Mouse (Mus musculus) limb, embryonic 15.5 days (tissue): ENCODE results near the gene Zcchc9. TPM values are rescaled to one million over a fixed set of nuclear protein-coding genes. Genes with fewer than 3 reads are reported as not detected.

Source experiments
- ATAC-seq: fragments of 200-750 bp; cut with Nextera tagmentation; 2 replicates; pipeline ENCODE4 v1.8.0; 2017; ENCODE audit warnings: low read depth, moderate TSS enrichment; ENCODE audit not compliant: insufficient number of reproducible peaks, low FRiP score, low TSS enrichment
- H3K27ac ChIP-seq: fragments of 300-500 bp; sonication (generic); 2 replicates; pipeline ENCODE4 v1.5.1; 2015; ENCODE audit warnings: moderate library complexity, mild to moderate bottlenecking, inconsistent platforms
- H3K27me3 ChIP-seq: fragments of 300-500 bp; sonication (generic); 2 replicates; pipeline ENCODE4 v1.6.1; 2015; ENCODE audit warnings: inconsistent platforms
- H3K36me3 ChIP-seq: fragments of 300-500 bp; sonication (generic); 2 replicates; pipeline ENCODE4 v1.6.1; 2015; ENCODE audit warnings: inconsistent platforms
- H3K4me1 ChIP-seq: fragments of 300-500 bp; sonication (generic); 2 replicates; pipeline ENCODE4 v1.6.1; 2015; ENCODE audit warnings: inconsistent platforms
- H3K4me2 ChIP-seq: fragments of 300-500 bp; sonication (generic); 2 replicates; pipeline ENCODE4 v1.6.1; 2015; ENCODE audit warnings: mild to moderate bottlenecking, inconsistent platforms
- H3K4me3 ChIP-seq: fragments of 300-500 bp; sonication (generic); 2 replicates; pipeline ENCODE4 v1.5.1; 2015; ENCODE audit warnings: mild to moderate bottlenecking, inconsistent platforms
- H3K9ac ChIP-seq: fragments of 300-500 bp; sonication (generic); 2 replicates; pipeline ENCODE4 v1.6.1; 2015; ENCODE audit warnings: inconsistent platforms
- H3K9me3 ChIP-seq: fragments of 300-500 bp; sonication (generic); 2 replicates; pipeline ENCODE4 v1.6.1; 2016; ENCODE audit warnings: inconsistent platforms
- WGBS: fragments of 180-500 bp; shearing (Covaris S2); methylation state at CpG from one replicate; pipeline ENCODE4 v1.1.7; 2015; 5-methylcytosine and 5-hydroxymethylcytosine counted together
- polyA plus RNA-seq: library from polyadenylated mRNA; unstranded; fragments of >200 nt; fragmentation: Nextera tagmentation; extraction: Ambion mirVana; gene quantifications from 2 replicates; pipeline ENCODE4 v1.2.1, GENCODE M21; 2015

Gene Zcchc9
- polyA plus RNA-seq = 30.8 and 34.1 TPM in 2 replicates

- Histone ChIP-seq H3K27me3 (no peaks in the 10 kb centered on the region), H3K4me2 (peak within 1 kb of the TSS; percentile 57), H3K36me3 (peaks cover 17% of the 10 kb centered on the region), H3K4me1 (peaks cover 4% of the 10 kb centered on the region), H3K9ac (peak within 1 kb of the TSS; percentile 99), H3K4me3 (peak within 1 kb of the TSS; percentile 98), H3K27ac (peak within 1 kb of the TSS; percentile 94), H3K9me3 (no peaks in the 10 kb centered on the region)
- WGBS = under 1% methylated on average over 50 of the region's 50 CpGs
- ATAC-seq = peak; percentile 92
Measured at GRCm38 (mm10) chr13:91807155-91807839, at the start of gene Zcchc9. Zcchc9 (minus strand) TSS chr13:91807705.

GRCm38 (mm10) chr13:91854412-91854811 lies 46.9 kb upstream of the Zcchc9 start:
- H3K9me3 ChIP-seq = no peaks in the 10 kb centered on the region
- no peaks in the 10 kb centered on the region for H3K27me3 ChIP-seq
- no peaks in the 10 kb centered on the region for H3K36me3 ChIP-seq
- no peak overlapping the region for H3K27ac ChIP-seq
- H3K9ac ChIP-seq = no peak overlapping the region
- 75% methylated on average over 3 of the region's 3 CpGs for WGBS
- no peak for ATAC-seq
- H3K4me3 ChIP-seq = no peak overlapping the region
- no peaks in the 10 kb centered on the region for H3K4me1 ChIP-seq
- H3K4me2 ChIP-seq = no peak overlapping the region

GRCm38 (mm10) chr13:91827876-91828275 lies 20.4 kb upstream of the Zcchc9 start:
- Histone ChIP-seq H3K27me3 (no peaks in the 10 kb centered on the region), H3K9ac (no peak overlapping the region), H3K4me1 (no peaks in the 10 kb centered on the region), H3K4me3 (no peak overlapping the region), H3K9me3 (no peaks in the 10 kb centered on the region), H3K27ac (no peak overlapping the region), H3K4me2 (no peak overlapping the region), H3K36me3 (no peaks in the 10 kb centered on the region)
- no peak for ATAC-seq

GRCm38 (mm10) chr13:91826066-91826465 lies 18.6 kb upstream of the Zcchc9 start:
- 55% methylated on average over 2 of the region's 2 CpGs for WGBS
- H3K36me3 ChIP-seq = no peaks in the 10 kb centered on the region
- no peaks in the 10 kb centered on the region for H3K4me1 ChIP-seq
- H3K4me3 ChIP-seq = no peak overlapping the region
- H3K9ac ChIP-seq = no peak overlapping the region
- H3K27me3 ChIP-seq = no peaks in the 10 kb centered on the region
- H3K27ac ChIP-seq = no peak overlapping the region
- H3K9me3 ChIP-seq = no peaks in the 10 kb centered on the region
- no peak for ATAC-seq
- no peak overlapping the region for H3K4me2 ChIP-seq

GRCm38 (mm10) chr13:91824845-91825550 lies 17.5 kb upstream of the Zcchc9 start:
- Histone ChIP-seq H3K9me3 (no peaks in the 10 kb centered on the region), H3K9ac (no peak overlapping the region), H3K4me2 (no peak overlapping the region), H3K27ac (no peak overlapping the region; the same call in 1 of the 2 replicates), H3K36me3 (no peaks in the 10 kb centered on the region), H3K4me1 (no peaks in the 10 kb centered on the region), H3K4me3 (no peak overlapping the region), H3K27me3 (no peaks in the 10 kb centered on the region)
- WGBS = 42% methylated on average over 4 of the region's 4 CpGs
- peak; percentile 65; the same call in 1 of the 2 replicates for ATAC-seq

GRCm38 (mm10) chr13:91823735-91824134 lies 16.2 kb upstream of the Zcchc9 start:
- Histone ChIP-seq H3K27me3 (no peaks in the 10 kb centered on the region), H3K4me1 (no peaks in the 10 kb centered on the region), H3K4me2 (no peak overlapping the region), H3K36me3 (no peaks in the 10 kb centered on the region), H3K9ac (no peak overlapping the region), H3K9me3 (no peaks in the 10 kb centered on the region), H3K4me3 (no peak overlapping the region), H3K27ac (no peak overlapping the region)
- 43% methylated on average over 6 of the region's 6 CpGs for WGBS
- ATAC-seq = no peak

GRCm38 (mm10) chr13:91814670-91815069 lies 7.2 kb upstream of the Zcchc9 start:
- Histone ChIP-seq H3K27ac (no peak overlapping the region), H3K9me3 (no peaks in the 10 kb centered on the region), H3K27me3 (no peaks in the 10 kb centered on the region), H3K36me3 (no peaks in the 10 kb centered on the region), H3K4me2 (no peak overlapping the region), H3K4me1 (no peaks in the 10 kb centered on the region), H3K4me3 (no peak overlapping the region), H3K9ac (no peak overlapping the region)
- ATAC-seq = no peak
- 85% methylated on average over 5 of the region's 5 CpGs for WGBS

GRCm38 (mm10) chr13:91809476-91809875 lies 2.0 kb upstream of the Zcchc9 start:
- H3K4me2 ChIP-seq = no peak overlapping the region
- no peak overlapping the region for H3K4me3 ChIP-seq
- H3K4me1 ChIP-seq = peaks cover 4% of the 10 kb centered on the region
- peaks cover 13% of the 10 kb centered on the region for H3K36me3 ChIP-seq
- no peaks in the 10 kb centered on the region for H3K9me3 ChIP-seq
- ATAC-seq = no peak
- H3K27me3 ChIP-seq = no peaks in the 10 kb centered on the region
- H3K27ac ChIP-seq = no peak overlapping the region
- WGBS = 35% methylated on average over 2 of the region's 2 CpGs
- H3K9ac ChIP-seq = no peak overlapping the region

- Histone ChIP-seq H3K4me1 (peaks cover 4% of the 10 kb centered on the region), H3K9ac (peak overlapping the region; percentile 99), H3K27me3 (no peaks in the 10 kb centered on the region), H3K9me3 (no peaks in the 10 kb centered on the region), H3K27ac (peak overlapping the region; percentile 94), H3K36me3 (peaks cover 17% of the 10 kb centered on the region), H3K4me2 (peak overlapping the region; percentile 57), H3K4me3 (peak overlapping the region; percentile 98)
- 32% methylated on average over 20 of the region's 20 CpGs for WGBS
- ATAC-seq = no peak
Measured at GRCm38 (mm10) chr13:91807874-91808575, 520 bp upstream of the Zcchc9 start.

GRCm38 (mm10) chr13:91801726-91802125 lies 5.8 kb downstream of the Zcchc9 start:
- no peak for ATAC-seq
- 85% methylated on average over 5 of the region's 5 CpGs for WGBS
- Histone ChIP-seq H3K27ac (no peak overlapping the region), H3K4me3 (no peak overlapping the region), H3K4me2 (no peak overlapping the region), H3K9ac (no peak overlapping the region), H3K36me3 (peaks cover 69% of the 10 kb centered on the region), H3K27me3 (no peaks in the 10 kb centered on the region), H3K9me3 (no peaks in the 10 kb centered on the region), H3K4me1 (no peaks in the 10 kb centered on the region; the same call in 1 of the 2 replicates)

GRCm38 (mm10) chr13:91797442-91797841 lies 10.1 kb downstream of the Zcchc9 start:
- H3K4me3 ChIP-seq = no peak overlapping the region
- H3K36me3 ChIP-seq = peaks cover 71% of the 10 kb centered on the region
- H3K27ac ChIP-seq = no peak overlapping the region
- H3K4me1 ChIP-seq = no peaks in the 10 kb centered on the region
- no peak for ATAC-seq
- H3K4me2 ChIP-seq = no peak overlapping the region
- H3K9ac ChIP-seq = no peak overlapping the region
- H3K27me3 ChIP-seq = no peaks in the 10 kb centered on the region
- no peaks in the 10 kb centered on the region for H3K9me3 ChIP-seq
- WGBS = 87% methylated on average over 10 of the region's 10 CpGs

GRCm38 (mm10) chr13:91796916-91797315 lies 10.6 kb downstream of the Zcchc9 start:
- ATAC-seq = no peak
- no peak overlapping the region for H3K4me2 ChIP-seq
- 92% methylated on average over 6 of the region's 6 CpGs for WGBS
- H3K9ac ChIP-seq = no peak overlapping the region
- H3K4me3 ChIP-seq = no peak overlapping the region
- peaks cover 70% of the 10 kb centered on the region for H3K36me3 ChIP-seq
- H3K9me3 ChIP-seq = no peaks in the 10 kb centered on the region
- H3K27me3 ChIP-seq = no peaks in the 10 kb centered on the region
- H3K27ac ChIP-seq = no peak overlapping the region
- H3K4me1 ChIP-seq = 0 out of 2 replicates have a peak, but pooled peaks cover 3% of the 10 kb centered on the region
